8 mouse cellular contexts compared by ENCODE assay signal in the genomic region with DNA sequence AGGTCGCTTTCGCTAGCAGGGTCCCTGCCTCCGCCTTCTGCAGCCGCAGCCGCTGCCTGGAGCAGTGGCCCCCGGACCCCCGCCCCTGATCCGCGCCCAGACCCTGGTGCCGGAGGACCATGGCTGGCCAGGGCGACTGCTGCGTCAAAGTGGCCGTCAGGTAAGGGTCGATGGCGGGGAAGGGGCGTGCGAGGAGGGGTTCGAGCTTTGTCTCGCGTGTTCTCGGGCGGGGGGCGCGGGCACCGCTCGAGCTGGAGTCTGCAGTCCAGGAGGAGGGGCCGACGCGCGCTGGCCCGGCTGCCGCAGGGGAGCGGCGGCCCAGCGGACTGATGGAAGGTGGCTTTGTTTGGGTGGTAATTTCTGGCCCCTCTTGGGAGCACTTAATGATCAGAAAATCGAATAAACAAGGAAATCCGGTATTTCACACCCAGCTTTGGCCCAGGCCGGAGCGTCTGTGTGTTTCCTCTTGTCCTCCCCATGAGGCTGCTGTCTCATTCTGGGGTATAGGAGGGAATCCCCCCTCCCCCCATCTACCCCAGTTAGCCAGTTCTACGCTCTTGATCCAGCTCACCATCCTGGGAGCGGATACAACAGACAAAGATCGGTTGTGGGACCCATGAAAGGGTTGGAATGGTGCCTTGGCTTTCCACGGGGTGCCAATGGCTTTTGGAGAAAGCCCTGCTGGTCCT. TPM values are rescaled to one million over a fixed set of nuclear protein-coding genes. Genes with fewer than 3 reads are reported as not detected.
DNase-seq lines count a peak whose midpoint lies in the region; ATAC-seq and TF ChIP-seq lines count a peak whose summit lies in the region.

No protein-coding gene starts in this region.

- H3K4me2 ChIP-seq in forebrain, embryonic 15.5 days (replicated peaks), result peak overlapping the region; percentile 73
- peak overlapping the region; percentile 99 for H3K4me2 ChIP-seq in liver, embryonic 12.5 days

- TF ChIP-seq POLR2A in olfactory bulb, adult 2 months (IDR thresholded peaks at IDR 0.05; ENCODE audit: insufficient read depth, low read depth, low read length), result no peak

- peak overlapping the region; percentile 93 for H3K27ac ChIP-seq in forebrain, embryonic 15.5 days (replicated peaks)
- peak overlapping the region; percentile 42 for H3K27ac ChIP-seq in liver, embryonic 12.5 days
- H3K27ac ChIP-seq in olfactory bulb, adult 2 months (ENCODE audit: insufficient read depth, low read depth, low read length), result peak overlapping the region; percentile 74

- no peaks in the 10 kb centered on the region for H3K9me3 ChIP-seq in forebrain, embryonic 15.5 days
- H3K9me3 ChIP-seq in liver, embryonic 12.5 days (replicated peaks), result no peaks in the 10 kb centered on the region

- H3K4me3 ChIP-seq in forebrain, embryonic 15.5 days, result peak overlapping the region; percentile 86
- peak overlapping the region; percentile 79 for H3K4me3 ChIP-seq in liver, embryonic 12.5 days
- H3K4me3 ChIP-seq in olfactory bulb, adult 2 months (ENCODE audit: insufficient read depth, low read depth, low read length), result peak overlapping the region; percentile 93

- ATAC-seq in cerebellum, adult (ENCODE audit: insufficient number of reproducible peaks, low FRiP score, low TSS enrichment), result 0 out of 2 replicates have a peak, but pooled peaks have one; percentile 1
- ATAC-seq in forebrain, embryonic 15.5 days (replicated peaks), result peak; percentile 37
- ATAC-seq in liver, embryonic 12.5 days, result no peak

- no peaks in the 10 kb centered on the region for H3K36me3 ChIP-seq in forebrain, embryonic 15.5 days
- no peaks in the 10 kb centered on the region for H3K36me3 ChIP-seq in liver, embryonic 12.5 days

- no peak for DNase-seq in cerebellum, adult 8-10 months
- DNase-seq in right cerebral cortex, postnatal 10 days (ENCODE audit: low spot score in 2 of 2), result peak; percentile 77 to 80
- no peak for DNase-seq in right cerebral cortex, postnatal 36 days (ENCODE audit: low spot score in 2 of 2)
- DNase-seq in frontal cortex, postnatal 25 days (ENCODE audit: low spot score in 2 of 2), result no peak

- peak overlapping the region; percentile 94 for H3K9ac ChIP-seq in forebrain, embryonic 15.5 days (replicated peaks)
- H3K9ac ChIP-seq in liver, embryonic 12.5 days, result peak overlapping the region; percentile 88

- TF ChIP-seq CTCF in olfactory bulb, adult 2 months (IDR thresholded peaks at IDR 0.05; ENCODE audit: insufficient read depth, low read depth, low read length), result no peak

- no peaks in the 10 kb centered on the region for H3K27me3 ChIP-seq in forebrain, embryonic 15.5 days
- H3K27me3 ChIP-seq in liver, embryonic 12.5 days (replicated peaks), result peaks cover 10% of the 10 kb centered on the region

- peaks cover 53% of the 10 kb centered on the region for H3K4me1 ChIP-seq in forebrain, embryonic 15.5 days
- H3K4me1 ChIP-seq in liver, embryonic 12.5 days, result peaks cover 97% of the 10 kb centered on the region
- peaks cover 61% of the 10 kb centered on the region for H3K4me1 ChIP-seq in olfactory bulb, adult 2 months (ENCODE audit: control insufficient read depth, insufficient read depth, low read length)

- under 1% methylated on average over 42 of the region's 43 CpGs for WGBS in forebrain, embryonic 15.5 days
- WGBS in liver, embryonic 12.5 days (ENCODE audit: insufficient replicate concordance), result 1% methylated on average over 43 of the region's 43 CpGs
- WGBS in olfactory bulb, adult 2 months, result 1% methylated on average over 43 of the region's 43 CpGs

RNA-seq across cellular contexts. Expression of gene Kif21b, which starts 0.6 kb away (rescaled TPM):
- polyA plus RNA-seq in forebrain, embryonic 15.5 days (2015; fragmentation: Nextera tagmentation; extraction: Ambion mirVana), result 71.9 and 75.0 TPM in 2 replicates
- 2.9 and 3.6 TPM in 2 replicates for polyA plus RNA-seq in liver, embryonic 12.5 days (2016; fragmentation: Nextera tagmentation; extraction: Ambion mirVana)
- polyA plus RNA-seq in olfactory bulb, adult 2 months (2012; ENCODE audit: insufficient read depth, insufficient read length, low replicate concordance, missing spikeins), result 94.8 and 211 TPM in 2 replicates

Comparison
In these comparisons a context has a peak if more than half of its experiments do, and no peak if none do; other contexts are left out.
1. DNase-seq: peak in right cerebral cortex, postnatal 10 days (2 of 2); none in cerebellum, adult 8-10 months (single experiment), right cerebral cortex, postnatal 36 days (0 of 2) and frontal cortex, postnatal 25 days (0 of 2).
2. H3K27ac ChIP-seq: peak in every context shown above with its lines; median percentile 93 in forebrain, embryonic 15.5 days; 74 in olfactory bulb, adult 2 months; 42 in liver, embryonic 12.5 days.
3. RNA of gene Kif21b, which starts 0.6 kb away (polyA plus RNA-seq): 94.8 to 211 TPM in olfactory bulb, adult 2 months and 71.9 to 75.0 TPM in forebrain, embryonic 15.5 days; 2.9 to 3.6 TPM in liver, embryonic 12.5 days; every median in the first group is over 10 times any median in the second.
4. Peak in every context shown above with its lines, with median percentiles within 50 percentile points of each other: H3K4me3 ChIP-seq.